Mouse (Mus musculus): ENCODE results near the gene 5330417H12Rik.

Gene 5330417H12Rik

DNA sequence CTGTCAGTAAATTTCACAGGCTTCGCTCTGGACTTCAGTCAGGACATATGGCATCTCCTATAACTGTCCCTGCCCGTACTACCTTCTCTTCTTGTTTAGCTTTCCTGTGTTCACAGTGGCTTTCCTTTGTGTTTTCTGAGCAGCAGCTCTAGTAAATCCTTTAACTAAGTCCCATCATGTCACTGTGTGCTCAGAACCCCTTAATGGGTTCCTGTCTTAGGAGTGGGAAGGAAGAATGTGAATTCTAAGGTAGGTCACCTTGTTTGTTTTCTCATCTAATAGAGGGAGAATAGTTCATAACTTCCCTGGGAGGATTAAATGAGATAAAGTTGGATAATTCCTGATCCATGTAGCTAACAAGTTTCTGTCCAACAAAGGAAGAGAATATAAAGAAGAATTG is at the start of gene 5330417H12Rik:
5330417H12Rik (minus strand) TSS at position 101 of the 400 bp plus-strand sequence.
- in situ Hi-C loops (cut with MboI, MseI), result no loop called here

DNA sequence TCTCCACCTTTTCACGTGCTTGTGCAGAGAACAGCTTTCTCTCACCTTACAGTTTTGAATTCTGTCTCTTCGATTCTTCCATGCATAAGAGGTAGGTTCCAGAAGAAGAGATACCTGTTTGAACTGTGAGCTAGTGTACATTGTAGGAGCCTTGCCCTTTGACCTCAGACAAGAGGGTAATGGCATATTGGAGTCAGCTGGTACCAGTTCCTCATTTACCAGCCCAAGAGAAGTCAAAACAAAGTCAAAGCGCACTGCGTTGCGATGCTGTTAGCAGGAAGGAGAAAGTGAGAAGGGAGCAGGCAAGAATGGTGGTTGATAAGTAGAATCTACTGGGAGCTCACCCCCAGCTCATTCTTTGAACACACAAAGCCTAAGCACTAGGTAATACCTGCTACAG is 43.6 kb upstream of the 5330417H12Rik start:
- in situ Hi-C loops (cut with MboI, MseI), result no loop called here

DNA sequence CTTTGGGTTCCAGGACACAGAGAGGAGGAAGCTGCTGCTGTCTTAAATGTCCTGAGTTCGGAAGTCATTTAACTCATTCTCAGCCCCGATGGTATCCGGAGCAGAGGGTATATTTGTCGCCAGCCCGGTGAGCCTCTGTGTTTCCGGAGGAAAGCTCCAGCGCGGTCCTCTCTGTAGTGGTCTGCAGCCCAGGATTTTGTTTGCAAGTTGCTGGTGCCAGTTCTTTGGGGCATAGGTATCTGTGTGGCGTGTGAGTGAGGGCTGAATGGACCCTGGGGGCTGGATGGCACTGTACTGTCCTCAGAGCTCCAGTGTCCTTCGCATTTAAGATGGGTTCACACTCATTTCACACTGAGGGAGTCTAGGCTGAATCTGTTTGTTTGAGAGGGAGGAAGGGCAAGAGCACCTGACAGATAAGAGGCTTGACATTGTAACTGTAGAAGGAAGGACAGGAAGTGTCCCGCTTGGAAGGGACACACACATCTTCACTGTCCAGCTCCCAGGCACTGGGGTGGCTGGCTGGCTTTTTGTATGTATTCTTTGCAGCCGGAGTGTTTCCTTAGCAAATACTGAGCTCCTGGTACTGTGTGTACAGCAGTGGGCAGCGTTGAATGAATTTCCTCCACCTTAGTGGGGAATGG is 41.4 kb upstream of the 5330417H12Rik start:
- in situ Hi-C loops (cut with MboI, MseI), result no loop called here

DNA sequence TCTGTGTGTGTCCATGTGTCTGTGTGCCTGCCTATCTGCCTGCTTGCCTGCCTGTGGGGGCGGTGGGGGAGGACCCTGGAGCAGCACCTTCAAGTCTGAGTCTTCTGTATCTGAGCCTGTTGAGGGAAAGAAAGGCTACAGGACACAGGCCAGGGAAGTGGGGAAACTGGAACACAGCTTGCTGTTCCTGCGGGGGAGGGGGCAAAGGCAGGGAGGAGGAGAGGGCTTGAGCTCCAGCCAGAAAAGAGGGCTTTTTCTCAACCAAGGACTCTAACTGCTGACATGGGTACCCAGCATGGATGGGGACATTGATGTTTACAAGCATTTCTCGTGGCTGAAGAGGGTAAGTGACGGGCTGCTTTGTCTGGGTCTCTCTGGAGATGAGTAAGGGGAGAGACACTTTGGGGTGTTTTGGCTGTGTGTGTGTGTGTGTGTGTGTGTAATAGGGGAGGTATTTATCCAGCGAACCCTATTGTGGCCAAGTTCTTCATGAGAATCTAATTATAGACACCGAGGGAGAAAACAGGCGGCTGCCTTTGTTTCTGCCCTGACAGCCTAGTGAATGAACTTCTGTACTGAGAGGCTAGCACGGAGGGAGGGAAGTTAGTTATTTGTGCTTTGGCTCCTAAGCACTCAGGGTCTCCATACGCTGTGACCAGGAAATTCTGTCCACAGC is 40.8 kb upstream of the 5330417H12Rik start:
- in situ Hi-C loops (cut with MboI, MseI), result no loop called here

DNA sequence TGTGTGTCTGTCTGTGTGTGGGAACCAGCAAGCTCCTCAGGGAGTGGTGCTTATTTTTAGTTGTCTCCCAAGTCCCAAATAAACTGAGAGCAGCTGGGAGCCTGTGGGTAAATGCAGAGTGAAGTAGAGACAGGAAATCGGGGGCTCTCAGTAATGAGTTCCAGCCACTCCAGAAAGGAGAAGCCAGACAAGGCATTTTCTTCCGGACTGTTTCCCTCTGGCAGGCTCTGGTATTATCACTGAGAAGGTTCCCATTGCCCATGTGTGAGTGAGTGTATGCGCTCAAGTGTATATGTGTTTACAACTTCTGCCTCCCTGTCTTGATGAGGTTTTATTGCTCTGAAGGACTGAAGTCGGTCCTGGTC is 40.2 kb upstream of the 5330417H12Rik start:
- in situ Hi-C loops (cut with MboI, MseI), result no loop called here

DNA sequence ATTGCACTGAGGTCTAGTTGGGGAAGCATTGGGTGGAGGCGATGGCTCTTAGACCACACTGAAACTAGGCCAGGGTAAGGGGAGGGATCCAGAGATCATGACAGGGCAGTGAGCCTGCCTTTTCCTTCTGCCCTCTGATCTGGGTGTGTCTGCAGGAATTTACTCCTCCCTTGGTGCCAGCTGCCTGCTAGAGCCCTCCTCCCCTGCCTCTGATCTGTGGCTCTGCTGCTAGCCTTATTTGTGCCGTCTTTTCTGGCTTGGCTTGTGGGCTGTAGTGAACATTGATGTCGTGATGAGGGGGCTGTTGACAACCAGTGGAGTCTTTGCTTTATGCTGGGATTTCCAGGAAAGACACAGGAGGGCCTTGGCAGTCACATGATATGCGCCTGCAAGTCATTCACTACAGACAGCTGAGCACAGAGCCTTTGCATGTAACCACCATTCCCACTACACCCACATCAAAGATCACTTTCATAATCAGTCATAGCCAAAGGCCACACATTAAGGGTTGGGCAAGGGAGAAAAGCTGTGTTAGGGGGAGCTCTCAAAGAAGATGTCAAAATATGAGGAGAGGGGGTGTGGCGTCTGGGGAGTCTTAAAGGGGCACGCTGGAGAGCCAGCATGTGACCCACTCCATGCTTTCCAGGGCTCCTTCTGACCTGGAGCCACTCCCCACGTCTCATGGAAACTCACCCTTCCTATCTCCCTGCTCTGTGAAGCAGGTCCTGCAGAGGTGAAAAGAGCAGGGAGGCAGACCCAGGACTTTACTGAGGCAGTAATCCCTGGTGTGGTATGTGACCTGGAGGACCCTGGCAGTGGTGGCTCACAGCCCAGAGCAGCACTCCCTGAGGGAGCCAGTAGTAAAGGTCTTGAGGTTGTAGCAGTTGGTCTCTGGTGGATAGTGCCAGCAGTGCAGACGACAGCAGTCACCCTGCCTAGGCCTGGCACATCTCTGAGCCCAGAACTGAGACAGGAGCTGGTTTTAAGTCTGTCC is 39.4 kb upstream of the 5330417H12Rik start:
- in situ Hi-C loops (cut with MboI, MseI), result loop anchor here (5.0 kb wide), 3 partner anchors 43 to 83 kb away; no protein-coding TSS in a partner anchor

DNA sequence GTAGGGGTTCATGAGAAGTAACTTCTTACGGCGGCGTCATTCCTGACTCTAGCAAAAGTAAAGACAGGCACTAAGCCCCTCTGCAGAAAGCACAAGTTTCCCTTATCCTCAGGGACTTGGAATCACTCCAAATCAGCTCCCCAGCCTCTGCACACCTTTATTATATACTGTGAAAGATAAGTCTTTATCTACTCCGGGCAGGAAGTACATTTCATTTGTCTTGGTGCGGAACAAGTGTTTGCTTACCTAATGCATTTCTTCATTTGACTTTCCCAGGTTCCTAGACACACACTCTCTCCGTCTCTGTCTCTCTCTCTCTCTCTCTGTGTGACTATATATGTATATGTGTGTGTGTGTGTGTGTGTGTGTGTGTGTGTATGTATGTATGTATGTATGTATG is 38.7 kb upstream of the 5330417H12Rik start:
- in situ Hi-C loops (cut with MboI, MseI), result loop anchor here (5.0 kb wide), 3 partner anchors 44 to 84 kb away; no protein-coding TSS in a partner anchor

DNA sequence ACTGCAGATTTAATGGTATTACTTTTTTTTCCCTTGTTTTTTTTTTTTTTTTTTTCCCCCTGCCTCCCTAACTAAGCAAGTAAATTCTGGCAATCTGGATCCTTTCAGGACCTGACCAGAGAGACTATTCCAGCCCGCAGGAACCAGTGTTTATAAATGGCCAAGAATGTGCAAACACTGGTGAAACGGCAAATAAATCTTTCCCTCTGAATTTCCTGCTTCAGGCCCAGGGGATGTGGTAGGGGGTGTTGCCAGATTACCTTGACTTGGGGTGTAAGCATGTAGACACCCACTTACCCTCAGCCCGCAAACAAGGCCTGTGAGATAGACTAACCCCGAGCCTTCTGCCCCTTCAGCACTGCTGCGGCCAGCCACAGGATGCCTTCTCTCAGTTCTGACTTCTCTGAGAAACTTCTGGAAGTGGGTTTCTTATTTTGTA is 36.9 kb upstream of the 5330417H12Rik start:
- in situ Hi-C loops (cut with MboI, MseI), result loop anchor here (5.0 kb wide), 3 partner anchors 45 to 85 kb away; no protein-coding TSS in a partner anchor

DNA sequence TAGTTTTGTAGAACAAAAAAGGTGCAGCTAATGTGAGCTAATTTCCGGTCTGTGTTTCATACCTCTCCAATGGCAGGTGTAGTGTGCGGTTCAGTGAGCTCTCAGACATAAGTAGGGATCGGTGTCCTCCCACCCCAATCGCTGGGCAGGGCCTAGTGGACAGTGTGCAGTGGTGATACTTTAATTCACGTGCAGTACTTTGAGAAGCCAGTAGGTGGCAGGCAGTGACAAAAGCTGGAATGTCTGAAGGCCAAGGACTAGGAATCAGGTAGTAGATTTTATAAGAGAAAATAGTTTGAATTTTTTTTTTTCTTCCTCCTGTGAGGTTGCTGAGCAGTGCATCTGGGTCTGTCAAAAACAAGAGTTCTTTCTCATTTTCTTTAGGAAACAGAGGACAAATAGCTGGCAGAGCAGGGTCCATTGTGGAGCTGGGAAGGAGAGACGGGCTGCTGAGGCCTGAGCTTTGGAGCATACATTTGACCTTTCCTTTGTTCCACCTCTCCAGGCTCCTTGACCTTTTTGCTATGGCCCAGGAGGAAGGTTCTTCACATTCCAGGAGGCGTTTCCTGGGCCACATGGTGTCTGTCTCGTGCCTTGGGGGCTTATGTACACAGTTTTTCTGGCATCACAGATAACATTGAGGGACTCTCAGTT is 36.4 kb upstream of the 5330417H12Rik start:
- in situ Hi-C loops (cut with MboI, MseI), result loop anchor here (5.0 kb wide), 3 partner anchors 46 to 86 kb away; no protein-coding TSS in a partner anchor

DNA sequence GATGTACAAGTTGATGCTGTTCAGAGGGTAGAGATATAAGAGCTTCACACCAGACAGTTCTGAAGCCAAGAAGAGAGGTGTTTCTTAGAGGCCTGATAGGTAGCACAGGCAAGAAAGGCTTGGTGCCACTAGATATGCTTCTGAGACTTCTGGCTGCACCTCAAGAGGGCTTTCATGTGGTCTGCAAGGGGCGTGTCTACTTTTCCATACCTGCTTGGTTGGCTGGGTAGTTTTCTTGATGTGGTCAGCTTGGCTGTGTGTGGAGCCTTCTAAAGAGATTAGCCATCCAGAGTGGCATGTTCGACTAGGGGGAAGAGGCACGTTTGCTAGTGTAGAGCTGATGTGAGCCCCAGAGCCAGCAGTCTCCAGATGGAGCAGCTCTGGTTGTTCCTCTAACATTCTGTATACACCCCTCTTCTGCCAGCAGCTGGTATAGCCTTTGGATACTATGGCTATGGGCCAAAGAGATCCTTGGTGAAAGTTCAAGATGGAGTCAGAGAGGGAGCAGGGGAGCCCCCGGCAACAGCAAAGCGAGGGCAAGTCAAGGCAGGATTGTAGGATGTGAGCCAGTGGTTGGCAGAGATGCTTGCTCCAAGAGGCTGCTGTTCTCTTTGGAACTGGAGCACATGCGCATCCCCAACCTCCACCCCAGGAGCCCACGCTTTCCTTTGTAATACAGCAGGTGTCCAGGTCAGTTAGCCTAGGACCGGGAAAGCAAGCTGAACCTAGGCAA is 34.4 kb upstream of the 5330417H12Rik start:
- in situ Hi-C loops (cut with MboI, MseI), result no loop called here

DNA sequence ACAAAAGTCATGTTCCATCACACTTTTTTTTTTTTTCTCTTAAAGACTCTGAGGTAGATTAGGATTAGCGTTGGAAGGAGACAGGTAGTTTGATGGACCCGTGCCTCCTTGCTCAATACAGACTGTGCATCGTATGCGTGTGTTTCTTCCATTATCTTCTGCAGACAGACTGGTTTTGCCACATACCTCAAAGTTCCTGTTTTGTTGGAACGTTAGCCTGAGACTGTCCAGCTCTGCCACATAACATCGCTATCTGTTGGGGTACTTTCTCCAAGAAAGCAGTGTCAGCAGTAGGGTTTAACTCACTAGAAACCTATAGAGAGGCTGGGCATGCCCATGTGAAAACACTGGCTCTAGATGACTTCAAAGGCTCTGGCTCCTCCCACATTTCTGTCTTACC is 31.5 kb upstream of the 5330417H12Rik start:
- in situ Hi-C loops (cut with MboI, MseI), result no loop called here

DNA sequence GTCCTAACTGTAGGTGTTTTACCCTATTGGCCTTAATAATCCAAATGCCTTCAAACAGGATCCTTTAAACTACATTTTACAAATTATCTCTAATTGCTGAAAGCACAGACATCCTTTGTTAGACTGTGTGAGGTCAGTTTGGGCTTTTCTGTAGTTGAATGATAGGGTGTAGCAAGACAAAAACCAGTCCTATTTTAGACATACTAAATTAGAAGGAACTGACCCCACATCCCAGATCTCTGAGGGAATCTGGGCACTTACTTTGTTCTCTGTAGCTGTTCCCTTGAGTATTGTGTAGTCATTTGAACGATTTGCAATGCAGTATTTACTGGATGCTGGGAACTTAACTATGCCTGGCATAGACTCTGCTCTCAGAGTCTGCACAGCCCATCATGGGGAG is 26.9 kb upstream of the 5330417H12Rik start:
- in situ Hi-C loops (cut with MboI, MseI), result no loop called here

DNA sequence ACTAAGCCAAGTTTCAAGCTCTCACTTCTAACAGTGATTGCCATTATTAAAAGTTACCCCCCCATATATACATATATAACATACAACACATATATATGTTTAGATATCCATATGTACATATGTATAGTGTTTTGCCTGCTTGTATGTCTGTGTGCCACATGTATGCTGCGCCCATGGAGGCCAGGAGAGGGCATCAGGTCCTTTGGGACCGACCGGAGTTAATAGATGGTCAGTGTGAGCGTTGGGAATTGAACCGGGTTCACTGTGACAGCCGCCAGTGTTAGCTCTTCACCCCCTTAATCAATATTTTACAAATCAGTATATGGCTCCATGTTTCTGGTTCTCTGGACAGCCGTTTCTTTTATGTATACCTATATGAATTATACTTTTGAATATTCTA is 25.0 kb upstream of the 5330417H12Rik start:
- in situ Hi-C loops (cut with MboI, MseI), result no loop called here

DNA sequence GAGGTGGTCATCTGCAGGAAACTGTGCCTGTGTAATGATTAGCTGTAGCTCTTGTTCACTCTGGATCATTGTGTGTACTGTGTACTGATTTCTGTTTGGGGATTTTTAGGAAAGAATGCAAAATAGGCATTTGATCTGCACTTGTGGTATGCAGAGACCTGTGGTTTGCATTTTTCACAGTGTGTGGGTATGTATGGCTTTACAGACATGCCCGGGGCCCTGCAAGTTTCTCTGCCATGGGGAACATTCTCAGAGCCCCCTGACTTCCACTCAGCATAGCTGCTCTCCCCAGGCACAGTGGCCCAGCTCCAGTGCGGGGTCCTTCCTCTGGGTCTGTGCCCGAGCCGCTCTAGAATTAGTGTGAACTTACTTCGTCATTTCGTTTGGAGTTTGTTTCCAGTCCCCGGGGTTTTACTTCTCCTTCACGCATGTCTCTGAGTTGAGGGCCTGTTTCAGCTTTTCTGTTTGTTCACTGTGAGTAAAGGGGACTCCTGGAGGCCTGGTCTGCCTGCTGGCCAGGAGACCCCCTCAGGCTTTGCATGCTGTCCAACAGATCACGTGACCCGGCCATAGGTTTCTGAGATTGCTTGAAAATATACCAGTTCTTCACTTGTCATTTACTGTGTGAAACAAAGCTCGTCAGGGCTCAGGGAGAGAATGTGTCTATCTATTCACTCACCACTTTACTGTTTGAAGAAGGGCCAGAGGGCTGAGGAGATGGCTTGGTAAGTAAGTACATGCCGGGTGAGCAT is 24.2 kb upstream of the 5330417H12Rik start:
- in situ Hi-C loops (cut with MboI, MseI), result no loop called here

DNA sequence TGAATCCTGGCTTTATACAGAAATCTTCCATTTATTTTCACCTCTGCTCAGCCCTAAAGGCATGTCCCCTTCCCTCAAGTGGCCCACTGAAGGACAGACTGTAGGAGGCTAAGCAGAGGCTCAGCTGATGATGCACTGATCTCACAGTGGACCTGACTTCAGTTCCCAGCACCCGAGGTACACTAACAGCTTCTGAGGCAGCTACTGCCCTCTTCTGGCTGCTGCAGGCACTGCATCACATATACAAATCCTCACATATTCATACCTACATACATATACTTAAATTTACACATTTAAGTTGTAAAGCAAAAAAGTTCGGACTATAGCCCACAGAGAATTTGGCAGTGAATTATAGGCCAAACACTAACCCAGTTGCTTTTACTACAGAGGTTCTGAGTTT is 20.0 kb upstream of the 5330417H12Rik start:
- in situ Hi-C loops (cut with MboI, MseI), result no loop called here

DNA sequence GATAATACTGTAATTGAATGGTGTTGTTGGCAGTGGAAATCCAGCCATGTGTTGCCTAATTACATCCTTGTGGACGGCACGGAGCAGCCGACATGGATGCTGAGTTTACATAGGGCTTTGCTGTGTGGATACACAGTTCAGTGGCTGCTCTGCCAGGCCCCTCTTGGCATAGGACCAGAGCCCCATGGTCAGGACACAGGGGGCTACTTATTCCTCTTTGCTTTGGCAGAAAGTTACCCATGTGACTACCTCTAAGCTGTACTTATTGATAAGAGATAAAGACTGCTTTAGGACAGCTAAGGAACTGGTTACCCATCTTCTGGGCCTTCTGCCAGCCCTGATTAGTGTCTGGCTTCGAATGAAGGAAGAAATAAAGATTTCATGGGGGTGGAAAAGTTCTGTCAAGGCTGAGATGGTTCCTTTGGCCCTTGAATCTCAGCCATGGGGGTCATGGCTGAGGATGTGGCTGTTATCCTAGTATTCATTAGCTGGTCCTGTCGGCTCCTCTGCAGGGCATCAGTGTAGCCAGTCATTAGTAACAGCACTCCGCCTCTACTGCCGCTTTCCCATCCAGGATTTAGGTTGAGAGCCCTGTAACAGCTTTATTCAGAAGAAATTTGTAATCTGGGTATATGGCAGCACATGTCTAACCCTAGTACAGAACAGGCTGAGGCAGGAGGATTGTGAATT is 17.8 kb upstream of the 5330417H12Rik start:
- in situ Hi-C loops (cut with MboI, MseI), result no loop called here

DNA sequence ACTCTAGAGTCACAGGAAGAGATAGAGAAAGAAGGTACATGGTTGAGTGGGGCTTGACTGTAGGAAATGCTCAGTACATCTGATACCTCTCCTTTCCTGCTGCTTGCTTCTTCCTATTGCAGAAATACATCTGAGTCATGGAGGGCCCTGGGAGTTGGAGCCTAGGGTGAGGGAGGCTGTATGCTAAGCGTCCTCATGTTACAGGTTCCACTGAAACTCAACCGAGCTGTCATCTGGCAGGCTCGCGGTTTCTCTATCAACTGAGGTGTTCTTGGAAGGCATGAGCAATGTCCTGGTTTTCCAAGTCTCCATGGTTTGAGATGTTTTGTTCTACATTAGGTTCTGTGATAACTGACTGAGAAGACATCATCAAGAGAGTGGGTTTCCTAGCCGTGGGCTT is 13.1 kb upstream of the 5330417H12Rik start:
- in situ Hi-C loops (cut with MboI, MseI), result no loop called here

DNA sequence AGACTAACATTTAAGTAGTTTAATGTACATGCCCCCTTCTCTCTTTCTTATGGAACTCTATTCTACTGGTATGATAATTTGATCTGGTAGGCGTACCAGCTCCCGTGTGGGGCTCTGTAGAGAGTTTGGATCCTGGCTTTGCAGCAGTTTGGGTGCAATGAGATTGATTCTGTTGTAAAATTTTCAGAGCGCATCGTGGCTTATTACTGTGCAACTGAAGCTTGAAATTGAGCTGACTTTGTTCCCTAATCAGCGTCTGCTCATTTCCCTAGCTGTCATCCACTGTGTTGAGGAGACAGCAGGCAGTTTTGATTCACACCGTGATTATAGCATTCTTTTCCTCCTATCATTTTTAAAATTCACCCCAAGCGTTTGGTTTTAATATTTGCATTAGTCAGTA is 12.4 kb upstream of the 5330417H12Rik start:
- in situ Hi-C loops (cut with MboI, MseI), result no loop called here

DNA sequence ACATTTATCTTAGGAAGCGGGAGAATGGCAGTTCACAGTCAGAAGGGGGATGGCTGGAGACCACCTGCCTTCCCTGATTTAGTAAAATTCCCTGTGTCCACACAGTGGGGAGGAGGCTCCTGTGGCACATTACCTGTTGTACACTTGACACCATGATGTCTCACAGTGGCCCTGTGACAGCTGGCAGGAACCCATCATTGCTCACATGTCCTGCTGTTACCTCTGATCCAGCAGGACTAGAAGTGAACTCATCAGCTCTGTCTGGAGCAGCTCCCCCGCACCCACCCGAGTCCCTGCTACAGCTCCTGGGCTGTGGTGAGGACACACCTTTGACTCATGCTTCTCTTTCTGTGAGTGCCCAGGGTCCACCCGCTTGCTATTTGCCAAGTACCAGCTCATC is 8.2 kb upstream of the 5330417H12Rik start:
- in situ Hi-C loops (cut with MboI, MseI), result no loop called here

Measured in T-helper 17 cell (primary cell).